Mouse (Mus musculus) neural tube, embryonic 13.5 days (tissue): ENCODE measurements around the gene Tsku. TPM values are rescaled to one million over a fixed set of nuclear protein-coding genes. Genes with fewer than 3 reads are reported as not detected.

ENCODE experiments used
- ATAC-seq: fragments of 200-750 bp; cut with Nextera tagmentation; 2 replicates; pipeline ENCODE4 v1.8.0; 2017; ENCODE audit warnings: low read depth, mild to moderate bottlenecking, moderate TSS enrichment, moderate library complexity
- H3K27ac ChIP-seq: fragments of 300-500 bp; sonication (generic); replicated peaks from 2 replicates; pipeline ENCODE4 v1.5.1; 2015; ENCODE audit warnings: moderate library complexity, mild to moderate bottlenecking, inconsistent platforms
- H3K27me3 ChIP-seq: fragments of 300-500 bp; sonication (generic); 2 replicates; pipeline ENCODE4 v1.6.1; 2015; ENCODE audit warnings: mild to moderate bottlenecking, inconsistent platforms
- H3K36me3 ChIP-seq: fragments of 300-500 bp; sonication (generic); 2 replicates; pipeline ENCODE4 v1.6.1; 2015; ENCODE audit warnings: mild to moderate bottlenecking, inconsistent platforms
- H3K4me1 ChIP-seq: fragments of 300-500 bp; sonication (generic); replicated peaks from 2 replicates; pipeline ENCODE4 v1.6.1; 2015; ENCODE audit warnings: inconsistent platforms
- H3K4me2 ChIP-seq: fragments of 300-500 bp; sonication (generic); 2 replicates; pipeline ENCODE4 v1.6.1; 2015; ENCODE audit warnings: inconsistent platforms, mild to moderate bottlenecking, moderate library complexity
- H3K4me3 ChIP-seq: fragments of 300-500 bp; sonication (generic); 2 replicates; pipeline ENCODE4 v1.5.1; 2015; ENCODE audit warnings: mild to moderate bottlenecking, inconsistent platforms
- H3K9ac ChIP-seq: fragments of 300-500 bp; sonication (generic); 2 replicates; pipeline ENCODE4 v1.6.1; 2015; ENCODE audit warnings: moderate library complexity, mild to moderate bottlenecking, inconsistent platforms
- H3K9me3 ChIP-seq: fragments of 300-500 bp; sonication (generic); 2 replicates; pipeline ENCODE4 v1.6.1; 2016; ENCODE audit warnings: inconsistent platforms
- WGBS: fragments of 180-500 bp; shearing (Covaris S2); methylation state at CpG from one replicate; pipeline ENCODE4 v1.1.7; 2015; 5-methylcytosine and 5-hydroxymethylcytosine counted together
- polyA plus RNA-seq: library from polyadenylated mRNA; unstranded; fragments of >200 nt; fragmentation: Nextera tagmentation; extraction: Ambion mirVana; gene quantifications from 2 replicates; pipeline ENCODE4 v1.2.1, GENCODE M21; 2015

Gene Tsku
- polyA plus RNA-seq, 1 experiment from 2014 or later, result 8.1 TPM

DNA sequence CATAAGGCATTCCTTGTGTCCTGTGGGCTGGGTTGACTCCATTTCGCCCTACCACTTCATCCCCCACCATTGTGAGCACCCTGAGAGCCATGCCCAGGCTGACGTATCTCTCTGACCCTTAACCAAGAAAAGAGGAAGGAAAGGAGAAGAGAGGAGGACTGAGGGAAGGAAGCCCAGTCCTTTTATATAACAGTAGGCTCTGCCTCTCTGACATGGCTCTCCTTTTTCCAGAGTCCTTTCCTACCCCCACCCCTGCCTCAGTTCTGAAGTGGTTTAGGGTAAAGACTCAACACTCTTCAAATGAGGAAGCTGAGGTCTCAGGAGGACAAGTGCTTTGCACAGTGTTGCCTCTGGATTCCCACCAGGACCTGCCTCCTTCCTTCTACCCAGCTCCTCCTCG is 27.1 kb downstream of the Tsku start:
- Histone ChIP-seq H3K4me3 (no peak overlapping the region), H3K9ac (no peak overlapping the region), H3K4me1 (no peaks in the 10 kb centered on the region), H3K27ac (no peak overlapping the region), H3K36me3 (no peaks in the 10 kb centered on the region), H3K4me2 (no peak overlapping the region), H3K27me3 (no peaks in the 10 kb centered on the region), H3K9me3 (no peaks in the 10 kb centered on the region)
- ATAC-seq, result no peak
- 75% methylated on average over 3 of the region's 3 CpGs for WGBS

DNA sequence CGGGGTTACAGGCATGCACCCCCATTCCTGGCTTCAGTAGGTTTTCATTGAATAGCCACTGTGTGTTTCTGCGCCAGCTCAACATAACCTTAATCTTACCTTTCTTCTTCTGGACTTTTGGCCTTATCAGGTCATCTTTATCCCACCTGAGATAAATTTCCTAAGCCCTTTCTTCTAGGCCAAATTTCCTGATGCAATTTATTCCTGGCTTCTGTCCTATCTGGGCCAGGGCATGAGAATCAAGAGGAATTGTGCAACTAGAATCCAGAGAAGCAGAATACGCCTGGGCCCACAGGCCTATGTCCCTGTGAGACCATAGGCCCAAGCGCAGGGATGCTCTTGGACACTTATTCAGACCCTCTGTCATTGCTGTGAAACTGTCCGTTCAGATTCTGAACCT is 27.6 kb downstream of the Tsku start:
- no peaks in the 10 kb centered on the region for H3K9me3 ChIP-seq
- no peak for ATAC-seq
- H3K36me3 ChIP-seq, result no peaks in the 10 kb centered on the region
- WGBS, result 91% methylated on average over 5 of the region's 5 CpGs
- H3K4me3 ChIP-seq, result no peak overlapping the region
- H3K9ac ChIP-seq, result no peak overlapping the region
- H3K4me2 ChIP-seq, result no peak overlapping the region
- no peak overlapping the region for H3K27ac ChIP-seq
- H3K27me3 ChIP-seq, result no peaks in the 10 kb centered on the region
- no peaks in the 10 kb centered on the region for H3K4me1 ChIP-seq

DNA sequence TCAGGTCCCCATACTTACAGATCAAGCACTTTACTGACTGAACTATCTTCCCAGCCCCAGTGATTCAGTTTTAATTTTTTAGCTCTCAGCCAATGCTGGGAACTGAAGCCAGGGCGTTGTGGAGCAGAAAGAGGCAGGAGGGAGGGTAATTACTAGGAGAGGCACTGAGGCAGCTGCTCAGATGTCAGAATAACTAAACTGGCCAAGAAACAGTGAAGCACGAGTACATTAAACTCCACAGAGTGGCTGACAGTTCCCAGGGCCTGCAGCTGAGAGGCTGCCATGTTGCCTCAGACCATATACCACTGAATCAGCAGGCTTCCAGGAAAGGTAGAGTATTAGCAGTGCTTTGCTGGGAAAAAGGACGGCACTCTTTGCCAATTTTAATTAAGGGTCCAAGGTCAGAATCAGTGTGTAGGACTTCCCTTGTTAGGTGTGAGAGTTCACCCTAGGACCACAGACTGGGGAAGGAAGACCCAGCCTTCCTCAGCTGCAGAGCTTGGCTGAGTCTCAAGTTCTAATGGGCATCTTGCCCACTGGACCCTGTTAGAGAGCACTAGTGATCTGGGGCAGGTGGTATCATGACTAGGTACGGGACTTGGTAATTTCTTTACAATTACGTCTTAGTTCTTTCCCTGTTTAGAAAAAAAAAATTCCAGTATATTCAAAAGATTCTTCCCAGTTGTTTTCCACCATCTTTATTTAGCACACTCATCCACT is 28.3 kb downstream of the Tsku start:
- Histone ChIP-seq H3K4me1 (no peaks in the 10 kb centered on the region), H3K27me3 (no peaks in the 10 kb centered on the region), H3K4me2 (no peak overlapping the region), H3K27ac (no peak overlapping the region), H3K36me3 (no peaks in the 10 kb centered on the region), H3K9me3 (no peaks in the 10 kb centered on the region), H3K9ac (no peak overlapping the region), H3K4me3 (no peak overlapping the region)
- no peak for ATAC-seq
- 74% methylated on average over 5 of the region's 5 CpGs for WGBS

DNA sequence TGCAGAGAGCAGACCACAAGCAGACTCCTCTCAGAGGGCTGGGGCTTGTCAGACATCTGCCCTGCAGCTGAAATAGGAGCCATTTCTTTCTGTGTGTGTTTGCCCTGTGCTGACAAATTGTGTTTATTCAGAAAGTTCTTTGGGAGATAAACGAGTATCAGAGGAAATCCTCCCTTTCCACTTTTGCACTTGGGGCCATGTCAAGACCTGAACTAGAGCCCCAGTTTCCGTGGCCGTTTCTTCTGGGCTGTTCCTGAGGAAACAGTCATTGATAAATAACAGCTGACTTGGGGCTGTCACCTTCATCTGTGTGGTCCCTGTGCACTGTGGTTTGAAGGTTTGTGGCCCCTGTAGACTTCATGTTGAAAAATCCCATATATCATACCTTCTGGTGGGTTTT is 29.2 kb downstream of the Tsku start:
- 68% methylated on average over 3 of the region's 3 CpGs for WGBS
- Histone ChIP-seq H3K4me1 (no peaks in the 10 kb centered on the region), H3K27me3 (no peaks in the 10 kb centered on the region), H3K4me2 (no peak overlapping the region), H3K36me3 (no peaks in the 10 kb centered on the region), H3K9ac (no peak overlapping the region), H3K27ac (no peak overlapping the region), H3K9me3 (no peaks in the 10 kb centered on the region), H3K4me3 (no peak overlapping the region)
- no peak for ATAC-seq

DNA sequence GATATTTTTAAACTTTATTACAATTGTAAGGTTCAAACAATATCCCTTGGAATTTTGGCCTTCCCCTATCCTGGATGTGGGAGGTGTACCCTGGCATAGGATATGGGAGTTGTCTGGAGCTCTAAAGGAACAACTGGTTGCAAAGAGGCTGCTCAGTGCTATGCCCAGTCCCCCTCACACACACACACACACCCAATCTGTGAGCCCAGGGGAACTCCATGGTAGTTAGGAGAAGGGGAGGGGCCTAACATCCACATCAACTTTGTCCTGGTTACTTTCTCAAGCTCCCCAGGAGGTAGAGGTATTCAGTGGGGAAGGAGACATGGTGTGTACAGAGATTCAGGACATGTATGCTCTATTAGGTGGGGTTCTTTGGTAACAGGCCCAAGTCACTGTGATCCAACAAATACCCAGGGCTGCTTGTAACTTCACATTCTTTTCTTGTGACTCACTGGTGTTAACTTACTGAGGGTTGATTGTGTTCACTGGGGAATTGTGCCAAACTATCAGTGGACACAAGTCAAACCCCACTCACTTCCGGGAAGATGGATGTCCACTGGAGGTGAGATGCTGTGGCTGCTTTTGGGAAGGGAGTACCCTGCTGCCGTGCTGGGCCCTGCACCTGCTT is 30.6 kb downstream of the Tsku start:
- Histone ChIP-seq H3K9me3 (no peaks in the 10 kb centered on the region), H3K4me1 (no peaks in the 10 kb centered on the region), H3K4me3 (no peak overlapping the region), H3K27ac (no peak overlapping the region), H3K36me3 (no peaks in the 10 kb centered on the region), H3K4me2 (no peak overlapping the region), H3K27me3 (no peaks in the 10 kb centered on the region), H3K9ac (no peak overlapping the region)
- no peak for ATAC-seq
- 78% methylated on average over 2 of the region's 2 CpGs for WGBS

DNA sequence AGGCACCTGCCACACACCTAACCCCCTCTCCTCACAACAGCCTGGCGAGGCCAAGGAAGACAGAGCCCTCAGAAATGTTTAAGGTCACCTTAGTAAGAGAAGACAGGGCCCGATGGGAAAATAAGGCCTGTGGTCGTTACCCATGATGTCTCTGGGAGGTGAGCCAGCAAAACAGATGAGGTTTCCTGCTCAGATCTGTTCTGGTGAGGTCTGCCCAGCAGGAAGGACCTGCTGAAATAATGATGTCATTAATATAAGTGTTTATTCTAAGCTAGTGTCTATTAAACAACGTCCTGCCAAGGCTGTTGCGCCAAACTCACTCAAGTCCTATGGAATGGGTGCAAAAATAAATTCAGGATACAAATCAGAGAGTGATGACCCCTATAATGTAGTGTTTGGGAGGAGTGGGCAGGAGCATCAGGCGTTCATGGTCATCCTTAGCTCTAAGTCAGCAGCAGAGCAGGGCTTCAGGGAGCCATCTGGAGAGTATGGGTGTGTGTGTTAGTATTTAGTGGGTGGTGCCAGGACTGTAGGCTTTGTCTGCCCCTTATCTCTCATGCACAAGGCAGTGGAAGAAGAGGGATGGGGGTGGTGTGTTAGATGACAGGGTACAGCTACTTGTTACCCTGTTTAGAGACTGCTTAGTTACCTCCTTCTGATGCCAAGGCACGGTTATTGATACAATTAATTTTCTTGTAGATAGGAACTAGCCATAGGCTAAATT is 31.3 kb downstream of the Tsku start:
- no peak overlapping the region for H3K27ac ChIP-seq
- H3K4me1 ChIP-seq, result no peaks in the 10 kb centered on the region
- no peaks in the 10 kb centered on the region for H3K27me3 ChIP-seq
- no peak overlapping the region for H3K4me2 ChIP-seq
- 75% methylated on average over 7 of the region's 7 CpGs for WGBS
- no peaks in the 10 kb centered on the region for H3K36me3 ChIP-seq
- no peaks in the 10 kb centered on the region for H3K9me3 ChIP-seq
- H3K4me3 ChIP-seq, result no peak overlapping the region
- no peak overlapping the region for H3K9ac ChIP-seq
- ATAC-seq, result no peak

DNA sequence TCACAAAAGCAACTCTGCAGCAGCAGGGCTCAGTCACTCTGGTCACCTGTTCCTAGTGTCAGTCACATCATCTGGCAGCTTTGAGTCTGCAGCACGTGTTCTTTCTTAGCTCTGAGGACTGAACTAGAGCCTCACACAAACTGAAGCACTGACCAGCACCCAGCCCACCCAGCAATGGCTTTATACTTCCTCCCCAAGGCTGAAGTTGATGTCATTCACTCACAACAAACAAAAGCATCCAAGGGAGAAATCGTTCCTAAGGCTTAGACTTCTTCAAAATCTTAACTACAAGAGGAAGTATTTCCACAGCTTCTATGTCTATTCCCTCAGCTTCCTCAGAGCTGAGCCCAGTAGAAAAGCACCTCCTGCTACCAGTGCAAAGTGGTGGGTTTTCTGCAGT is 32.8 kb downstream of the Tsku start:
- Histone ChIP-seq H3K36me3 (no peaks in the 10 kb centered on the region), H3K4me1 (peaks cover 12% of the 10 kb centered on the region), H3K4me2 (no peak overlapping the region), H3K27ac (no peak overlapping the region), H3K4me3 (no peak overlapping the region), H3K27me3 (no peaks in the 10 kb centered on the region), H3K9ac (no peak overlapping the region), H3K9me3 (no peaks in the 10 kb centered on the region)
- WGBS, result 59% methylated on average over 2 of the region's 2 CpGs
- no peak for ATAC-seq

DNA sequence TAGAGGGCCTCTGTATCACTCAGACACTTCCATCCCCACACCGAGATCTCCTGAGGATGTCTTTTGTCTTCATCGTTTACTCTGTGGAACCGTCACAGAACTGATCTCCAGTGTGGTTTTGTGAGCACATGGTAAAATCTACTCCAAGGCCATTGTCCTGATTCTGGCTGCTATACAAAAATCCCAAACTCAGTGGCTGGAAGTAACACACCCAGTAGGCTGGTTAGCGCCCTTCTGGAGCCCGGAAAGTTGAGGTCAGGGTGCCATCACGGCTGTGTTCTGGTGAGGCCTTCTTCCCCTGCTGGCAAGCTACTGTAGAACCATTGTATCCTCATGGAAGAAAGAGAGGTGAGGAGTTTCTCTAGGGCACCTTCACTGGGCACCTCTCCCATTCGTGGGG is 35.1 kb downstream of the Tsku start:
- Histone ChIP-seq H3K9me3 (no peaks in the 10 kb centered on the region), H3K27me3 (0 out of 2 replicates have a peak, but pooled peaks cover 7% of the 10 kb centered on the region), H3K9ac (no peak overlapping the region), H3K4me1 (peaks cover 17% of the 10 kb centered on the region), H3K36me3 (no peaks in the 10 kb centered on the region), H3K4me3 (no peak overlapping the region), H3K4me2 (no peak overlapping the region), H3K27ac (no peak overlapping the region)
- WGBS, result 85% methylated on average over 7 of the region's 7 CpGs
- no peak for ATAC-seq

DNA sequence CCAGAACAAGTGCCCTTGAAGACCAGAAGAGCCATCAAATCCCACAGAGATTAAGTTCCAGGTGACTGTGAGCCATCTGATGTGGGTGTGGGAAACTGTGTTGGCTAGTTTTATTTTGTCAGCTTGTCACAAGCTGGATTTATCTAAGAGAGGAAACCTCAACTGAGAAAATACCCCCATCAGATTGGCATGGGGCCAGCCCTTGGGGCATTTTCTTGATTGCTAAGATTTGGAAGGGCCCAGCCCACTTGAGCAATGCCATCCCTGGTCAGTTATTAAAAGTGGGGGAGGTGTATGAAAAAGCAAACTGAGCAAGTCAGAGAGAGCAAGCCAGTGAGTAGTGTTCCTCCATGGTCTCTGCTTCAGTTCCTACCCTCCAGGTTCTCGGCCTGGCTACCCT is 36.9 kb downstream of the Tsku start:
- H3K9me3 ChIP-seq, result no peaks in the 10 kb centered on the region

DNA sequence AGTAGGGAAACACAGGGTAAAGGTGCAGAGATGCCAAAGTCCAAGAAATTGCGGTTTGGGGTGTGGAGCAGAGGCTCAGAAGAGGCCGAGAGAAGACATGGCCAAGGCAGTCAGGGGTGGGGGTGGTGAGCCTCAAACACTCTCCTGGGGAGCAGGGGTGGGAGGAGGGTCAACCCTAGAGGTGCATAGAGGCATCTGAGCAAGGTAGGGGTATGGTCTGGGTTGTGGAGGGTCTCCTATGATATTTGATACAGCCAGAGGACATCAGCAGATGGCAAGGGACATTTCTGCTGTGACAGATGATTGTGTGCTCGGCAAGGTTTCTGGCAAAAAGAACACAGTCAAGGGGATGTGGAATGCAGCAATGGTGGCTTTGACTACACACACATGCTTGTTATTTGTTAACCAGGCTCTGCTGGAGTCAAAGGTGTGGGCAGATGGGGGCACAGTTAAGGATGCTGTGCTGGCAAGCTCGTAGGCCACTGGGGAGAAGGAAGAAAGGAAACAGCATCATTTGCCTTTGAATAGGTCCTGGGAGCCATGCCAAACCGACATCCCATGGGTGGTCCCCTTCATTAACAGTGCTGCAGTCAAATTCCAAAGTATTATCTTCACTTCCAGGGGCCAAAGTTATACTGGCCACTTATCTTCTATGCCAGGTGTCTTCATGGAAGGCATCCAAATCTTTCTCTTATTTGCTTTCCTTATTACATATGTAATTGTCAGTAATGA is 37.7 kb downstream of the Tsku start:
- 34% methylated on average over 5 of the region's 5 CpGs for WGBS
- ATAC-seq, result peak; percentile 95
- no peaks in the 10 kb centered on the region for H3K36me3 ChIP-seq
- H3K9me3 ChIP-seq, result no peaks in the 10 kb centered on the region
- no peak overlapping the region for H3K9ac ChIP-seq
- H3K27me3 ChIP-seq, result 0 out of 2 replicates have a peak, but pooled peaks cover 7% of the 10 kb centered on the region
- no peak overlapping the region for H3K4me2 ChIP-seq
- H3K4me3 ChIP-seq, result no peak overlapping the region
- peaks cover 17% of the 10 kb centered on the region for H3K4me1 ChIP-seq
- H3K27ac ChIP-seq, result peak overlapping the region; percentile 40; the same call in 1 of the 2 replicates

More for the DNA sequence above, 36.9 kb downstream of the Tsku start:
- Histone ChIP-seq H3K27me3 (0 out of 2 replicates have a peak, but pooled peaks cover 7% of the 10 kb centered on the region), H3K4me2 (no peak overlapping the region), H3K27ac (no peak overlapping the region), H3K36me3 (no peaks in the 10 kb centered on the region), H3K4me1 (peaks cover 17% of the 10 kb centered on the region), H3K9ac (no peak overlapping the region), H3K4me3 (no peak overlapping the region)
- 71% methylated on average over 1 of the region's 1 CpGs for WGBS
- ATAC-seq, result 0 out of 2 replicates have a peak, but pooled peaks have one; percentile 48

DNA sequence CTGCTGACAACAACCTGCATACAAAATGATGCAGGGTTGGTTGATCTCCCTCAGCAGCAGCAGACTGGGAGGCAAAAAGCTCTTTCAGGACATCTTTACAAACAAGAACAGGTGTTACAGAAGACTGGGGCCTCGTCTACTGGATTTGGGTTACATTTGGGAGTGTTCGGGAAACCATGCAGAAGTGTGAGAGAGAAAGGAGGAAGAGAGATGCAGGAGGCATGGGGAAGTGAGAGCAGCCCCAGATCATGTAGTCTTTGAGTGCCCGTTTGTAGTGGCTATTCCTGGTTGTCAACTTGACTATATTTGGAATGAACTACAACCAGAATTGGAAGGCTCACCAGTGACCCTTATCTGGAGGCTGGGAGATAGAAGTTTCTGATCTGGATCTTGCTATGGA is 38.7 kb downstream of the Tsku start:
- no peak for ATAC-seq
- H3K9me3 ChIP-seq, result no peaks in the 10 kb centered on the region
- no peak overlapping the region for H3K4me3 ChIP-seq
- H3K27me3 ChIP-seq, result 0 out of 2 replicates have a peak, but pooled peaks cover 7% of the 10 kb centered on the region
- H3K4me1 ChIP-seq, result peaks cover 17% of the 10 kb centered on the region
- 88% methylated on average over 3 of the region's 3 CpGs for WGBS
- no peaks in the 10 kb centered on the region for H3K36me3 ChIP-seq
- no peak overlapping the region for H3K9ac ChIP-seq
- no peak overlapping the region for H3K27ac ChIP-seq
- no peak overlapping the region for H3K4me2 ChIP-seq

DNA sequence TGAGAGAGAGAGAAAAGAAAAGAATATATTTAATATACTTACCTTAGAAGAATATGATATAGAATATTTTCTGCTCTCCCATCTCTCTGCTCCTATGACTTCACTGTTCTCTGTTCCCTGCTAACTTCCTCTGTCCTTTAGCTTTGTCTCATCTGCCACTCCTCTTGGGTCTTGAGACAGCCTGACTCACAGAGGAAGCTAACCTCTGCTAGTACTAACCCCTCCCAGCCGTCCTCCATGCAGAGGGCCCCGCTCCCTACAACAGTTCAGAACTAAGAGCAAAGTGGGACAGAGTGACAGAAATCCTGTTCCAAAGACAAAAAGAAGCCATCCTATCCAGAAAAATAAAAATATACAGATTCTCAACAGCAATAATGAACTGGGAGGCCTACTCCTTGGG is 40.0 kb downstream of the Tsku start, which contains the start of gene Acer3:
Gene Acer3, minus strand, starts transcription at position 126 of the 400 bp plus-strand sequence.
- ATAC-seq, result no peak
- H3K4me2 ChIP-seq, result no peak within 1 kb of the TSS
- WGBS, result 79% methylated on average over 2 of the region's 2 CpGs
- no peak within 1 kb of the TSS for H3K4me3 ChIP-seq
- 0 out of 2 replicates have a peak, but pooled peaks cover 7% of the 10 kb centered on the region for H3K27me3 ChIP-seq
- H3K9ac ChIP-seq, result no peak within 1 kb of the TSS
- peaks cover 17% of the 10 kb centered on the region for H3K4me1 ChIP-seq
- no peaks in the 10 kb centered on the region for H3K9me3 ChIP-seq
- no peaks in the 10 kb centered on the region for H3K36me3 ChIP-seq
- H3K27ac ChIP-seq, result no peak within 1 kb of the TSS
